Mouse (Mus musculus): ENCODE data around the gene Klhl28.

DNA sequence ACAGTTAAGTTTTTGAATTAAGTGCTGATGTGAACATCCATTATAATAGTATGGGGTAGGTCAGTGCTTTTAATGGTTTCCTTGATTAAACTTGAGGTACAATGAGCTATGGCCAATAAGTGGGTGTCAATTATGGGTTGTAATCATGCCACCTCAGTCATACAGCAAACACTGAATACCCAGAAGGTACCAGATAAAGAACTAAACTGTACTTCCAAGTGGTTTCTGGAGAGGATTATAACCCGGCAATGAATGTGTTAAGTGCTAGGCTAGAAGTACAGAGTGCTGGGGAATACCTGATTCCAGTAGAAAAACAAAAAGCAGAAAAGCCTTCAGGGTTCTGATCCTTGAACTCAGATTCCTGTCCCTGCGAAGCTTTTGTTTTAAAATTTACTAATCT lies 2.7 kb upstream of the Klhl28 start:
- TF ChIP-seq CTCF (IDR thresholded peaks at IDR 0.05; ENCODE audit: control insufficient read depth, insufficient read depth, insufficient read length) (no peak), CEBPB (IDR thresholded peaks at IDR 0.05; ENCODE audit: low read depth) (no peak), MAX (IDR thresholded peaks at IDR 0.05) (no peak), MYOG (IDR thresholded peaks at IDR 0.05; ENCODE audit: control insufficient read depth, extremely low read depth, insufficient read length) (no peak), FOSL1 (IDR thresholded peaks at IDR 0.05; ENCODE audit: insufficient read depth, low read length, poor library complexity, severe bottlenecking) (no peak)
